Mouse (Mus musculus) kidney, postnatal 10 days (tissue): Measurements from ENCODE around the gene Gm5916.

ENCODE experiments used
- DNase-seq: peaks from one replicate; pipeline ENCODE4 v3.0.0; 2021; ENCODE audit warnings: mixed read lengths

Gm5916 gene

GRCm38 (mm10) chr9:36128679-36129078 is at the start of gene Gm5916:
Gene Gm5916 (minus strand): TSS chr9:36128779.
- no peak for DNase-seq
